Comparison of ENCODE assay signal across 12 mouse cellular contexts in the genomic region with DNA sequence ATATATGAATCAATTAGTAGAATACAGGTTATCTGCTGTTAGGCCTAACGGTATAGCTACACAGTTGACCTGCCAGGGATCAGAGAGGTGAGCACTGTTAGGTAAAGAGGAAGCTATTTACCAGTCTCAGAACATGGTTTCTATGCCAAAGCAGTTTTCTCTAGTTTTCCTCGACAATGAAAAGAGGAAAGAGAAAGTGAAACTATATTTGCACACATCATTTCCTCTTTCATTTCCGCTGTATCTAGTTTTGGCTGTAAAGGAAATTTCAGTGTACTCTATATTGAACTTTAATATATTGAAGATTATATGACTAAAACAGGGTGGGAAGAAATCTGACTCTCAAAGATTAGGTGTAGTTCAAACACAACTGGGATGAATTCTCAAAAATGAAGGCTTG.
DNase-seq lines count a peak whose midpoint lies in the region; ATAC-seq and TF ChIP-seq lines count a peak whose summit lies in the region.
"Had no signal": no experiment of that assay in that cellular context is flagged by ENCODE, and none has a peak within 500 bp of the region (broad histone marks: within the 10 kb centered on the region; RNA-seq: fewer than 3 reads in every experiment).

No protein-coding gene starts in this region.

- peak; percentile 40 for DNase-seq in liver, adult 2 months (ENCODE audit: extremely low read depth, low read depth, low spot score)
- no peak for DNase-seq in liver
- DNase-seq in CD4-positive, CD25-positive, alpha-beta regulatory T cell, adult 2 months (ENCODE audit: low read depth, low spot score), result peak; percentile 69
- no peak for DNase-seq in hindbrain, postnatal 0 days (ENCODE audit: low spot score)
- no peak for DNase-seq in kidney, adult 9 months
- DNase-seq: cerebellum, postnatal 14 days; heart, adult 2 months; thymus, adult 2 months had no signal

- TF ChIP-seq CTCF in liver, adult 2 months (IDR thresholded peaks at IDR 0.05; ENCODE audit: low read depth, low read length), result no peak
- TF ChIP-seq CTCF in hindbrain, postnatal 0 days (IDR thresholded peaks at IDR 0.05; ENCODE audit: low read depth), result no peak

- no peak overlapping the region for H3K27ac ChIP-seq in liver, adult 2 months (replicated peaks; ENCODE audit: insufficient read depth, low read depth, low read length)
- H3K27ac ChIP-seq in hindbrain, postnatal 0 days, result no peak overlapping the region
- H3K27ac ChIP-seq in intestine, embryonic 15.5 days, result no peak overlapping the region
- H3K27ac ChIP-seq: heart, adult 2 months had no signal

- H3ac ChIP-seq in myocyte (ENCODE audit: control insufficient read depth, insufficient read length), result no peak overlapping the region

- peak overlapping the region; percentile 63 for H3K4me2 ChIP-seq in myocyte (ENCODE audit: low read depth)
- H3K4me2 ChIP-seq in hindbrain, postnatal 0 days (ENCODE audit: low read depth, low read length), result no peak overlapping the region
- H3K4me2 ChIP-seq in intestine, embryonic 15.5 days (replicated peaks), result no peak overlapping the region
- H3K4me2 ChIP-seq: lung, embryonic 15.5 days had no signal

- H3K4me1 ChIP-seq in liver, adult 2 months (ENCODE audit: control insufficient read depth, insufficient read depth, low read length), result no peaks in the 10 kb centered on the region
- no peaks in the 10 kb centered on the region for H3K4me1 ChIP-seq in hindbrain, postnatal 0 days (ENCODE audit: insufficient read depth, low read length)
- H3K4me1 ChIP-seq in intestine, embryonic 15.5 days (replicated peaks), result no peaks in the 10 kb centered on the region

- H3K9ac ChIP-seq in liver, adult 2 months (ENCODE audit: low read depth, low read length), result no peak overlapping the region
- H3K9ac ChIP-seq in hindbrain, postnatal 0 days (replicated peaks; ENCODE audit: low read length), result no peak overlapping the region
- H3K9ac ChIP-seq in intestine, embryonic 15.5 days, result no peak overlapping the region
- H3K9ac ChIP-seq: lung, embryonic 15.5 days had no signal

- no peaks in the 10 kb centered on the region for H3K9me3 ChIP-seq in hindbrain, postnatal 0 days (ENCODE audit: low read length)
- H3K9me3 ChIP-seq in intestine, embryonic 15.5 days, result no peaks in the 10 kb centered on the region
- H3K9me3 ChIP-seq: lung, embryonic 15.5 days had no signal

- no peaks in the 10 kb centered on the region for H3K36me3 ChIP-seq in liver, adult 2 months (ENCODE audit: control insufficient read depth, insufficient read depth, low read length)
- H3K36me3 ChIP-seq in myocyte (ENCODE audit: control insufficient read depth, insufficient read depth), result no peaks in the 10 kb centered on the region
- H3K36me3 ChIP-seq in hindbrain, postnatal 0 days (ENCODE audit: insufficient read depth, low read length), result no peaks in the 10 kb centered on the region
- H3K36me3 ChIP-seq in intestine, embryonic 15.5 days, result no peaks in the 10 kb centered on the region
- H3K36me3 ChIP-seq: lung, embryonic 15.5 days had no signal

- no peaks in the 10 kb centered on the region for H3K27me3 ChIP-seq in liver, adult 2 months (ENCODE audit: control insufficient read depth, insufficient read depth, low read length)
- no peaks in the 10 kb centered on the region for H3K27me3 ChIP-seq in myocyte (ENCODE audit: control insufficient read depth, insufficient read depth, insufficient read length)
- no peaks in the 10 kb centered on the region for H3K27me3 ChIP-seq in hindbrain, postnatal 0 days (ENCODE audit: insufficient read depth, low read length)
- H3K27me3 ChIP-seq in intestine, embryonic 15.5 days (replicated peaks), result no peaks in the 10 kb centered on the region
- H3K27me3 ChIP-seq: lung, embryonic 15.5 days had no signal

- H3K79me2 ChIP-seq in liver, adult 2 months (ENCODE audit: control insufficient read depth, insufficient read depth, low read length), result no peaks in the 10 kb centered on the region
- no peaks in the 10 kb centered on the region for H3K79me2 ChIP-seq in myocyte (ENCODE audit: control insufficient read depth, insufficient read depth)

- 45% methylated on average over 3 of the region's 3 CpGs for WGBS in liver, adult 2 months
- 86% methylated on average over 3 of the region's 3 CpGs for WGBS in hindbrain, postnatal 0 days
- 78% methylated on average over 3 of the region's 3 CpGs for WGBS in intestine, embryonic 15.5 days

- no peak for TF ChIP-seq POLR2A in liver, adult 2 months (IDR thresholded peaks at IDR 0.05; ENCODE audit: extremely low read depth, insufficient read depth, low read length)
- no peak for TF ChIP-seq POLR2A in myocyte (IDR thresholded peaks at IDR 0.05; ENCODE audit: insufficient read length, low read depth)

- 0 out of 2 replicates have a peak overlapping the region, but pooled peaks have one; percentile 20 for H3K4me3 ChIP-seq in liver, adult 2 months (ENCODE audit: insufficient read depth, low read depth, low read length)
- H3K4me3 ChIP-seq in myocyte, result no peak overlapping the region
- H3K4me3 ChIP-seq in hindbrain, postnatal 0 days (ENCODE audit: low read length), result no peak overlapping the region
- H3K4me3 ChIP-seq in intestine, embryonic 15.5 days (replicated peaks), result no peak overlapping the region
- H3K4me3 ChIP-seq: heart, adult 2 months; lung, embryonic 15.5 days had no signal

- peak; percentile 69 for ATAC-seq in granulocyte monocyte progenitor cell, adult 5-6 weeks (replicated peaks; ENCODE audit: poor library complexity, severe bottlenecking)
- no peak for ATAC-seq in hindbrain, postnatal 0 days
- ATAC-seq in intestine, embryonic 15.5 days, result no peak

TF ChIP-seq in myocyte, 11 proteins besides CTCF, POLR2A, EP300 and RAD21:
- TF ChIP-seq REST (IDR thresholded peaks at IDR 0.05; ENCODE audit: insufficient read depth, insufficient read length), result no peak
- TF ChIP-seq E2F4 (IDR thresholded peaks at IDR 0.05; ENCODE audit: insufficient read depth), result no peak
- TF ChIP-seq POLR2AphosphoS2 (IDR thresholded peaks at IDR 0.05; ENCODE audit: insufficient read length, low read depth), result no peak
- TF ChIP-seq CEBPB (IDR thresholded peaks at IDR 0.05; ENCODE audit: insufficient read depth, poor library complexity, severe bottlenecking), result no peak
- TF ChIP-seq TCF3 (IDR thresholded peaks at IDR 0.05; ENCODE audit: insufficient read length, low read depth), result no peak
- TF ChIP-seq SRF (IDR thresholded peaks at IDR 0.05; ENCODE audit: control insufficient read depth, insufficient read length, low read depth), result no peak
- TF ChIP-seq MYOG (IDR thresholded peaks at IDR 0.05; ENCODE audit: control insufficient read depth in 1 of 3, insufficient read depth in 1 of 3, insufficient read length in 2 of 3, low read depth in 2 of 3), result no peak
- TF ChIP-seq USF1 (IDR thresholded peaks at IDR 0.05; ENCODE audit: low read depth), result no peak
- TF ChIP-seq TCF12 (IDR thresholded peaks at IDR 0.05; ENCODE audit: insufficient read depth, poor library complexity, severe bottlenecking), result no peak
- TF ChIP-seq MYOD1 (IDR thresholded peaks at IDR 0.05; ENCODE audit: control insufficient read depth in 1 of 3, insufficient read length in 2 of 3, low read depth in 2 of 3), result no peak
- TF ChIP-seq MAX (IDR thresholded peaks at IDR 0.05; ENCODE audit: low read depth), result no peak

Comparison
In these comparisons a context has a peak if more than half of its experiments do, and no peak if none do; other contexts are left out.
1. DNase-seq: peak in liver, adult 2 months (single experiment) and CD4-positive, CD25-positive, alpha-beta regulatory T cell, adult 2 months (single experiment); none in liver (single experiment), hindbrain, postnatal 0 days (single experiment) and kidney, adult 9 months (single experiment).